Mouse (Mus musculus) liver, embryonic 15.5 days (tissue): ENCODE results near the gene Plxnc1. TPM values are rescaled to one million over a fixed set of nuclear protein-coding genes. Genes with fewer than 3 reads are reported as not detected.
A peak's percentile ranks its signal among the peaks of the same experiment; 100 is the strongest.

Experiments
- ATAC-seq: fragments of 200-750 bp; cut with Nextera tagmentation; 2 replicates; pipeline ENCODE4 v1.8.0; 2017; ENCODE audit warnings: moderate number of reproducible peaks, mild to moderate bottlenecking, moderate library complexity; ENCODE audit not compliant: insufficient read depth
- H3K27ac ChIP-seq: fragments of 300-500 bp; sonication (generic); replicated peaks from 2 replicates; pipeline ENCODE4 v1.5.1; 2015; ENCODE audit warnings: mild to moderate bottlenecking, inconsistent platforms
- H3K27me3 ChIP-seq: fragments of 300-500 bp; sonication (generic); 2 replicates; pipeline ENCODE4 v1.6.1; 2015; ENCODE audit warnings: mild to moderate bottlenecking, inconsistent platforms
- H3K36me3 ChIP-seq: fragments of 300-500 bp; sonication (generic); replicated peaks from 2 replicates; pipeline ENCODE4 v1.6.1; 2015; ENCODE audit warnings: moderate library complexity, mild to moderate bottlenecking, inconsistent platforms
- H3K4me1 ChIP-seq: fragments of 300-500 bp; sonication (generic); replicated peaks from 2 replicates; pipeline ENCODE4 v1.6.1; 2015; ENCODE audit warnings: inconsistent platforms
- H3K4me2 ChIP-seq: fragments of 300-500 bp; sonication (generic); 2 replicates; pipeline ENCODE4 v1.6.1; 2015; ENCODE audit warnings: moderate library complexity, mild to moderate bottlenecking, inconsistent platforms
- H3K4me3 ChIP-seq: fragments of 300-500 bp; sonication (generic); replicated peaks from 2 replicates; pipeline ENCODE4 v1.5.1; 2015; ENCODE audit warnings: mild to moderate bottlenecking, inconsistent platforms
- H3K9ac ChIP-seq: fragments of 300-500 bp; sonication (generic); 2 replicates; pipeline ENCODE4 v1.6.1; 2015; ENCODE audit warnings: moderate library complexity, mild to moderate bottlenecking, inconsistent platforms
- H3K9me3 ChIP-seq: fragments of 300-500 bp; sonication (generic); replicated peaks from 2 replicates; pipeline ENCODE4 v1.6.1; 2016; ENCODE audit warnings: inconsistent platforms
- WGBS: fragments of 180-500 bp; shearing (Covaris S2); methylation state at CpG from one replicate; pipeline ENCODE4 v1.1.7; 2015; ENCODE audit warnings: mixed read lengths; ENCODE audit not compliant: insufficient replicate concordance; 5-methylcytosine and 5-hydroxymethylcytosine counted together
- polyA plus RNA-seq: library from polyadenylated mRNA; unstranded; fragments of >200 nt; fragmentation: Nextera tagmentation; extraction: Ambion mirVana; gene quantifications from 2 replicates; pipeline ENCODE4 v1.2.1, GENCODE M21; 2015

Plxnc1 gene
- polyA plus RNA-seq, 1 experiment from 2014 or later = 2.1 TPM

DNA sequence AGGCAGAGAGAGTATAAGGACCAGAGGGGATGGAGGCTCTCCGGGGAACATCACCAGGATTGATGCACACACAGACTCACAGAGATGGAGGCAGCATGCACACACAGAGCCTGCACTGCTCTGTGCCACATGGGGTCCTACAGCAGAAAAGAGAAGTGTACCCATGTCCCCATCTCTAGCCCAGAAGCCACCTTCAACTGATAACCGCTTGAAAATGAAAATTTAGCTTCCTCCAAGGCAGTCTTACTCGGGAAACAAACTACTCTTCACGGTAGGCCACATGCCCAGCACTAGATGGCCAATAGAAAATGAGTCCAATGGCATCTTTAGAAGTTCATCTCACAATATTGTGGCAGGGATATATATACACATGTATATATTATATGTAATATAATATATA is 9.4 kb downstream of the Plxnc1 start:
- Histone ChIP-seq H3K4me2 (no peak overlapping the region), H3K4me3 (no peak overlapping the region), H3K4me1 (peaks cover 79% of the 10 kb centered on the region), H3K27ac (peak overlapping the region; percentile 65), H3K9me3 (no peaks in the 10 kb centered on the region), H3K27me3 (peaks cover 3% of the 10 kb centered on the region; the same call in 1 of the 2 replicates), H3K9ac (no peak overlapping the region), H3K36me3 (0 out of 2 replicates have a peak, but pooled peaks cover 4% of the 10 kb centered on the region)
- WGBS = 31% methylated on average over 4 of the region's 4 CpGs
- ATAC-seq = no peak

DNA sequence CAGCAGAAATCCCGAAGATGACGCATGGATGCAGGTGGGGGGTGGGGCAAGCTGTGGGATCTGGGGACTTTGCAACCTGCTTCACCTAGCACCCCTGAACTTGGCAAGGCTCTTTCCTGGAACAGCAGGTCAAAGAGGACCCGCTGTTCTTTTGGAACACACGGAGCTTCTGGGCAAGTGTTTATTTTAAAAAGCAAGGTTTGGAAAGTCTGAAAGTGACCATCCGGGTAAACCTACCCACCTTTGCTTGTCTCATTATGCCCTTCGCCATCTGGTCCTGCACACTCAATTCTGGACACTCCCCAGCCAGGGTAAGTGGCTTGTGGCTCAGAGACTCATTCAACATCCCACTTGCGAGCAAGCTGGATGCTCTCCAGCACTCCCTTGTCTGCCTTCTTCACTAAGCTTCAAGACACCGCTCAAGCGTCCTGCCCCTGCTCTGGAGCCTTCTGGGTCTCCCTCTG is 10.5 kb downstream of the Plxnc1 start:
- no peak overlapping the region for H3K9ac ChIP-seq
- H3K27me3 ChIP-seq = no peaks in the 10 kb centered on the region
- ATAC-seq = no peak
- no peak overlapping the region for H3K4me3 ChIP-seq
- H3K27ac ChIP-seq = peak overlapping the region; percentile 65
- no peak overlapping the region for H3K4me2 ChIP-seq
- 83% methylated on average over 9 of the region's 9 CpGs for WGBS
- 0 out of 2 replicates have a peak, but pooled peaks cover 4% of the 10 kb centered on the region for H3K36me3 ChIP-seq
- no peaks in the 10 kb centered on the region for H3K9me3 ChIP-seq
- peaks cover 82% of the 10 kb centered on the region for H3K4me1 ChIP-seq

DNA sequence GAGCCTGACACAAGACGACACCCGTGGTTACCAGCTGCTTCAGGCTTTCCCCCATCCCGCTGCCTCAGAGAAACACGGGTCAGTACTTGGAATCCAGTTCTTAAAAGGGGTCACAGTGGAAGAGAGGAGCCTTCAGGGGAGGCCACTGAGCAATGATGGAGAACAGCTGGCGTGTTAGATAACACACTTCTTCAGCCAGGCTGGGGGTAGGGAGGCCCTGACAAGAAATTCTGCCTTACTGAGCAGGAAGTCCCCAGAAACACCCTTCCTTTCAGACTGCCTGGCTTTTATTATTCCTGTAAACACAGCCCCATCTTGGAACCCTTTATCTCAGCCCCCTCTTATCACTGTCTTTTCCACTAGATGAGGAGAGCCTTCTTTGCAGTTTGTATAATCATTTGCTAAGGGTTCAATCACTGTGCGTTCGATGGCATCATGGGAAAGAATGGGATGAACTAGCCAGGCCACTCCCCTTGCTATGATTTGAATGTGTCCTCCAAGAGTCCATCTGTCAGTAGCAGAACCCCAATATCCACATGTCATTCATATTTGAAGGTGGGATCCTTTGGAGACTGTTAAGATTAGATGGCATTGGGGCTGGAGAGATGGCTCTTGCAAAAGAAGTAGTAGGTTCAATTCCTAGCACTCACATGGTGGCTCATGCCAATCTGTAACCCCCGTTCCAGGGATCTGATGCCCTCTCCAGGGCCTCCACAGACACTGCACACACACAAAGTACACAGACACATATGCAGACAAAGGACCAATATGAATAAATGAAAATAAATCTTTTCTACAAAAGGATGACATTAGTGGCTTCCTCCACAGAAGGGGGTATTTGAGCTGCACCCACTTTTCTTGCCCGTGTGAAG is 12.4 kb downstream of the Plxnc1 start:
- H3K27me3 ChIP-seq = no peaks in the 10 kb centered on the region
- ATAC-seq = peak; percentile 99
- H3K9ac ChIP-seq = no peak overlapping the region
- peaks cover 77% of the 10 kb centered on the region for H3K4me1 ChIP-seq
- no peaks in the 10 kb centered on the region for H3K9me3 ChIP-seq
- H3K27ac ChIP-seq = peak overlapping the region; percentile 93
- peak overlapping the region; percentile 60 for H3K4me2 ChIP-seq
- WGBS = 15% methylated on average over 9 of the region's 9 CpGs
- 0 out of 2 replicates have a peak, but pooled peaks cover 4% of the 10 kb centered on the region for H3K36me3 ChIP-seq
- peak overlapping the region; percentile 21; the same call in 1 of the 2 replicates for H3K4me3 ChIP-seq

DNA sequence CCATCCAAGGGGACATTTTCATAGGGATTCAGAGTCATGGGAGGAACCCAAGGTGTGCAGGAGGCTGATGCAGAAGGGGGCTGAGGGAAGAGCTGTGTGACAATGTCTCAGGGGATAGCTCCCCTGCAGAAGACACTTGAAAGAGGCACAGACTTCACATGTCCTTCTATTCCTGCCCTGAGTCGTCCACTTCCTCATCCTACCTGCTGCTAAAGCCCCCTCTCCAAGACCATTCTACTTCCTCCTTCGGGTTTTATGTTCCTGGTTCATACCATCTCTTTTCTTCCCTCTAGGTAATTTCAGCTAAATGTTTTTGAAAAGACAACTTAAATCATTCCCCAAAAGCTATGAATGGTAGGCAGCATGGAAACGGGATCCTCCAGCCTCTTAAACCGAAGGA is 16.5 kb downstream of the Plxnc1 start:
- ATAC-seq = no peak
- no peaks in the 10 kb centered on the region for H3K9me3 ChIP-seq
- peaks cover 89% of the 10 kb centered on the region for H3K4me1 ChIP-seq
- H3K9ac ChIP-seq = no peak overlapping the region
- H3K36me3 ChIP-seq = no peaks in the 10 kb centered on the region
- H3K27me3 ChIP-seq = no peaks in the 10 kb centered on the region
- H3K4me3 ChIP-seq = no peak overlapping the region
- 58% methylated on average over 4 of the region's 4 CpGs for WGBS
- H3K27ac ChIP-seq = 0 out of 2 replicates have a peak overlapping the region, but pooled peaks have one; percentile 24
- H3K4me2 ChIP-seq = no peak overlapping the region

DNA sequence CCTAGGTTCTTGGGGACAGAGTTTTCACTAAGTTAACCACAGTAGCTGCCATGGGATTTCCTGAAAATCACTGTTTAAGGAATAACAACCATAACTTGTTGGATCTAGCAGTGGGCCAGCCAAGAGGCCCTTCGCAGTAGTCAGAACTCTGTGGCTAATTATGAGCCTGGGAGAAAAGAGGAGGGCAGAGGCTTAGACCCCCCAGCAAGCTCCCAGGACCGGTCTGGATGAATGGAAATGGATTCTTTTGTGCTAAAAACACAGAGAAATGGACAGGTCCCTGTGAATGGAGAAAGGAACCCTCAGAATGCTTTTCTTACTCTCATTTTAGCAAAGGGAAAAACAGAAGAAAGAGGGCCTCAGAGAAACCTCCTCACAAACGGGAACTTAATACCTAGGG is 18.3 kb downstream of the Plxnc1 start:
- 63% methylated on average over 3 of the region's 3 CpGs for WGBS
- Histone ChIP-seq H3K4me1 (peaks cover 89% of the 10 kb centered on the region), H3K27ac (no peak overlapping the region)

DNA sequence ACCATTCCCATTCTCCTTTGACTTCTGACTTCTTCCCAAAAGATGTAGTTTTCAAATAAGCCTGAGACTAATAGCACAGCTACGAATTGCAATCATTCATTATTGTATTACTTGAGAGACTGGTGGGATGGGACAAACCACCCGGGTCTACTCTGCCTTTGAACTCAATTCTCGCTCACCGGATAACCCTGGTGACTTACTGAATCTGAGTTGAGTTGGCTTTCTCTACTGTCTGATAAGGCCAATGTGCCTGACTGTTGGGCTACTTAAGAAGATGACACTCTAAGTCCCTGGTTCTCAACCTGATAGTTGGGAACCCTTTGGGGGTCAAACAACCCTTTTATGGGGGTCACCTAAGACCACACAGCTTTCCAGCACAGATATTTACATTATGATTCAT is 19.8 kb downstream of the Plxnc1 start:
- Histone ChIP-seq H3K4me1 (peaks cover 86% of the 10 kb centered on the region), H3K4me2 (peak overlapping the region; percentile 49), H3K27ac (peak overlapping the region; percentile 75), H3K27me3 (no peaks in the 10 kb centered on the region), H3K9ac (0 out of 2 replicates have a peak overlapping the region, but pooled peaks have one; percentile 25), H3K4me3 (no peak overlapping the region), H3K9me3 (no peaks in the 10 kb centered on the region), H3K36me3 (no peaks in the 10 kb centered on the region)
- WGBS = 25% methylated on average over 4 of the region's 4 CpGs
- 0 out of 2 replicates have a peak, but pooled peaks have one; percentile 32 for ATAC-seq

More for the DNA sequence above, 18.3 kb downstream of the Plxnc1 start:
- Histone ChIP-seq H3K27me3 (no peaks in the 10 kb centered on the region), H3K4me2 (no peak overlapping the region), H3K36me3 (no peaks in the 10 kb centered on the region), H3K4me3 (no peak overlapping the region), H3K9ac (no peak overlapping the region), H3K9me3 (no peaks in the 10 kb centered on the region)
- no peak for ATAC-seq

DNA sequence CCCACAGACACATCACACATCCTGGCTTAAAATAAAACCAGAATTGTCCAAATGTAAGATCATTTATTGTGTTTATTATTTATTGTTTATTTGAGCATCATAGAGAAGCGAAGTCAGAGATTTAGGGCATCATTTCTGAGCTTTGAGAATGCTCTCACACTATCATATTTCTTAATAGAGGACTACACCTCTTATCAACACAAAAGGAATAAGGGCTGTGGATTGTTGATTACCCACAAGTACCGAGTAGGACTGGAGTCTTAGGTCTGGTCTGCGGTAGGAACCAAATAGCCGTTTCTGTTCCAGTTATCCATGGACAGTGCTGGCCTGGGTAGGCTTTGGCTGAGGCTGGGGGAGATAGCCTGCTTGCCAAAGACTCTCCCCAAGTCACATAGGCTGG is 20.2 kb downstream of the Plxnc1 start:
- Histone ChIP-seq H3K9ac (0 out of 2 replicates have a peak overlapping the region, but pooled peaks have one; percentile 25), H3K27me3 (no peaks in the 10 kb centered on the region), H3K4me3 (no peak overlapping the region), H3K27ac (peak overlapping the region; percentile 75), H3K9me3 (no peaks in the 10 kb centered on the region), H3K4me2 (peak overlapping the region; percentile 57), H3K36me3 (no peaks in the 10 kb centered on the region), H3K4me1 (peaks cover 85% of the 10 kb centered on the region)
- 23% methylated on average over 4 of the region's 4 CpGs for WGBS
- peak; percentile 47 for ATAC-seq

DNA sequence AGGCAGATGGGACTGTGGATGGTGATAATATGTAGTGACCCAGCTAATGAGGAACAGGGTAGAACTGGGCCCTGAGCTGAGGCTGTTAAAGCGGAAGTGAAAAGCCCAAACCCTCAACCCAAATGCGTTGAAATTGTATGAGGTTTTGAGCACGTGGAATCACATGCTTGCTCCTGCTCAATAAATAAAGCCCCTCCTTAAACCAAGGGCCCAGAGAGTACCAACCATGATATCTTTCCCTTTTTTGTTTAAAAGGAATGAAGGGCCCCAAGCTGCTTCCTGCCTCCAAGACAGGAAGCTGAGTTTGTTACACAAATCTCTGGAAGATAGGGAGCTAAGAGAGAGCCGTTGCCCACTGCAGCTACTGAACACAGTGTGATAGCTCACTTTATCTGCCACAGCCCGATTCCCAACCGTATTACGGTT is 21.3 kb downstream of the Plxnc1 start:
- Histone ChIP-seq H3K4me1 (peaks cover 81% of the 10 kb centered on the region), H3K4me3 (no peak overlapping the region; the same call in 1 of the 2 replicates), H3K27ac (peak overlapping the region; percentile 81), H3K36me3 (no peaks in the 10 kb centered on the region), H3K27me3 (no peaks in the 10 kb centered on the region), H3K9me3 (no peaks in the 10 kb centered on the region), H3K4me2 (peak overlapping the region; percentile 57), H3K9ac (peak overlapping the region; percentile 19)
- 10% methylated on average over 7 of the region's 7 CpGs for WGBS
- ATAC-seq = peak; percentile 57

DNA sequence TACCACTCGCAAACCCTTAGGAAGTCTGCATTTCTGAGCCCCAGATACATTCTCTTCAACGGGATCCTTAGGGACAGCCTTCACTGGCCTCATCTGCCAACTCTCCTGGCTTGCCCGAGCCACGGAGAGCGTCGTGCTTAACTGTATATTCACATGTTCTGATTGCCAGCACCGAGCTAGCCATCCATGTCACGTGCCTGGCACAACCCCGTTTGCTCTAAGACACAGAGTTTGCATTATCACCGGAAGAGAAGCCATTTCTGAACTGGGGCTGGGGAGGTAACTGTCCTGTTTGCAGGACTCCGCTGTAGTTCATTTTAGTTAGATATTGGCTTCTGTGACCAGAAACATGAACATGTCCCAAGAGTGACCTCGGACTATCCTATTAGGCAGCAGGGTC is 21.8 kb downstream of the Plxnc1 start:
- Histone ChIP-seq H3K36me3 (no peaks in the 10 kb centered on the region), H3K27ac (peak overlapping the region; percentile 81), H3K4me2 (peak overlapping the region; percentile 57)

DNA sequence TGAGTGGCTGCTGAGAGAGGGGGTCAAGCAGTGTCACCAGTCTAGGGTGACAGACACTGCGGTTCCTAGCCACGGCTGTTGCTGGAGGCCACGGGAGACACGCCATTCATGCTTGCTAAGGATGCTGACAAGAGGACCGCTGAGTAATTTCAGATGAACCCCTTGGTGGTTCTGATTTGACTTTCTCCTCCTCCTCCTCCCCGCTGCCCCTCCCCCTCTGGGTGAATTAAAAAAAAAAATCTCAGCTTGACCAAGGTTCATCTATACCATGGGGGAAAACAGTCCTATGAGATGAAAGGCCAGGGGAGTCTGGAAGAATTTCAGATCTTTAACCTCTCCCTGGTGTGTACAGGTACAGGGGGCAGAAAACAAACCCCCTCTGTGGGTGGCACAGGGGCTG is 22.9 kb downstream of the Plxnc1 start:
- Histone ChIP-seq H3K27ac (no peak overlapping the region), H3K36me3 (no peaks in the 10 kb centered on the region), H3K4me1 (peaks cover 88% of the 10 kb centered on the region), H3K27me3 (no peaks in the 10 kb centered on the region), H3K4me2 (no peak overlapping the region), H3K9ac (no peak overlapping the region), H3K9me3 (no peaks in the 10 kb centered on the region), H3K4me3 (no peak overlapping the region)
- no peak for ATAC-seq
- 85% methylated on average over 6 of the region's 6 CpGs for WGBS

More for the DNA sequence above, 21.8 kb downstream of the Plxnc1 start:
- H3K9ac ChIP-seq = no peak overlapping the region; the same call in 1 of the 2 replicates
- H3K27me3 ChIP-seq = no peaks in the 10 kb centered on the region
- no peaks in the 10 kb centered on the region for H3K9me3 ChIP-seq
- no peak for ATAC-seq
- no peak overlapping the region for H3K4me3 ChIP-seq
- H3K4me1 ChIP-seq = peaks cover 85% of the 10 kb centered on the region
- WGBS = 46% methylated on average over 12 of the region's 12 CpGs

DNA sequence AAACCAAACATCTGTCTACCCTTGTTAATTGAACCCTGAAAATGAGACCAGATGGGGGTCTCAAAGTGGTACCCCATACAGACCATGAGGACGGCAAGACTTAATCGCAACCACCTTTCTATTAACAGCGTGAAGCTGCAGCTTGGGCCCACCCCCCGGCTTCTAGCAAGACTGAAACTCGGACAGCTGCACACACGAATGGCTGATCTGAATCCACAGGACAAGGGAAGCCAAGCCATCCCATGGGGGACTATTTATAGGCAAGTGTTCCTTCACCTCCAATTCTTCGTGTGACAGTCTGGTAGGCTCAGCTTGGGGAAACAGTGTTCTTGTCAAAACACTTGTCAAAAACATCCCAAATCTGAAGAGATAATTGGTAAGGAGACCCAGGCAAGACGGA is 24.1 kb downstream of the Plxnc1 start:
- Histone ChIP-seq H3K4me2 (peak overlapping the region; percentile 71), H3K27me3 (no peaks in the 10 kb centered on the region), H3K36me3 (no peaks in the 10 kb centered on the region), H3K4me1 (peaks cover 91% of the 10 kb centered on the region), H3K9ac (no peak overlapping the region), H3K4me3 (no peak overlapping the region), H3K27ac (peak overlapping the region; percentile 88), H3K9me3 (no peaks in the 10 kb centered on the region)
- no peak for ATAC-seq
- WGBS = 71% methylated on average over 8 of the region's 8 CpGs
